Mouse (Mus musculus) hindbrain, embryonic 15.5 days (tissue): Measurements from ENCODE around the gene Amdhd1. TPM values are rescaled to one million over a fixed set of nuclear protein-coding genes. Genes with fewer than 3 reads are reported as not detected.

ENCODE experiments used
- ATAC-seq: fragments of 200-750 bp; cut with Nextera tagmentation; 2 replicates; pipeline ENCODE4 v1.8.0; 2017; ENCODE audit warnings: low read depth, moderate number of reproducible peaks, moderate TSS enrichment; ENCODE audit not compliant: low FRiP score
- H3K27ac ChIP-seq: fragments of 300-500 bp; sonication (generic); replicated peaks from 2 replicates; pipeline ENCODE4 v1.5.1; 2015; ENCODE audit warnings: mild to moderate bottlenecking, inconsistent platforms
- H3K27me3 ChIP-seq: fragments of 300-500 bp; sonication (generic); 2 replicates; pipeline ENCODE4 v1.6.1; 2015; ENCODE audit warnings: control low read depth, inconsistent platforms
- H3K36me3 ChIP-seq: fragments of 300-500 bp; sonication (generic); 2 replicates; pipeline ENCODE4 v1.6.1; 2015; ENCODE audit warnings: control low read depth, inconsistent platforms
- H3K4me1 ChIP-seq: fragments of 300-500 bp; sonication (generic); replicated peaks from 2 replicates; pipeline ENCODE4 v1.6.1; 2015; ENCODE audit warnings: control low read depth, inconsistent platforms
- H3K4me2 ChIP-seq: fragments of 300-500 bp; sonication (generic); 2 replicates; pipeline ENCODE4 v1.6.1; 2015; ENCODE audit warnings: moderate library complexity, mild to moderate bottlenecking, inconsistent platforms
- H3K4me3 ChIP-seq: fragments of 300-500 bp; sonication (generic); 2 replicates; pipeline ENCODE4 v1.5.1; 2015; ENCODE audit warnings: mild to moderate bottlenecking, inconsistent platforms
- H3K9ac ChIP-seq: fragments of 300-500 bp; sonication (generic); 2 replicates; pipeline ENCODE4 v1.6.1; 2015; ENCODE audit warnings: inconsistent platforms
- H3K9me3 ChIP-seq: fragments of 300-500 bp; sonication (generic); 2 replicates; pipeline ENCODE4 v1.6.1; 2016; ENCODE audit warnings: control low read depth, inconsistent platforms
- WGBS: fragments of 180-500 bp; shearing (Covaris S2); methylation state at CpG from one replicate; pipeline ENCODE4 v1.1.7; 2015; 5-methylcytosine and 5-hydroxymethylcytosine counted together
- polyA plus RNA-seq: library from polyadenylated mRNA; unstranded; fragments of >200 nt; fragmentation: Nextera tagmentation; extraction: Ambion mirVana; gene quantifications from 2 replicates; pipeline ENCODE4 v1.2.1, GENCODE M21; 2015

Gene Amdhd1
- polyA plus RNA-seq, result 0.07 and 0.12 TPM in 2 replicates

DNA sequence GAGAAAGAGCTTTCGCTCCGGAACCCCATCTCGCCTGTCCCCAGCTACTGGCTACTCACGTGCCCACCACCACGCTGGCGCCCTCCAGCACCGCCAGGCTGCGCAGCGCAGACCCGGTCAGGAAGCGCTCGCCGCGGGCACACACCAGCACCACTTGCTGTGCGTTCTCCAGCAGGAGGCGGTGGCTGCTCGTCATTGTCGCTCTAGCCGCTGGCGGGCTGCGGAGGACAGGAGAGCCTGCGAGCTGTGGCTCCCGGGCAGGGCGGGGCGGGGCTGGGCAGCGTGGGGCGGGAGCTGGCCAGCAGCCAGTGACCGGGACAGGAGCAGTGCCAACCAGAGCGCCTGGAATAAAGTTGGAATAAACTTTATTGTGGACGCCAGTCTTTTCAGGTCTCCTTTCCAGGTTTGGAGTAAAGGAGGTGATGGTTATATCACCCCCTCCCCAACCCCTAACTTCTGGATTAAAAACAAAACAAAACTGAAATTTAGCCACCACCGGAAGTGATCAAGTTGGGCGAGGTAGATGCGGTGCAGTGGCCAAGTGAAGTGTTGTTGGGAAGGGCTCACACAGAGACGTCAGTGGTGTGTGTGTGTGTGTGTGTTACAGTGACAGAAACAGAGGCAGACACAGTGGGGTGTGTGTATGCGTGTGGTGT lies at the start of gene Amdhd1:
Amdhd1 (minus strand) TSS at position 259 of the 656 bp plus-strand sequence.
- Histone ChIP-seq H3K9ac (peak within 1 kb of the TSS; percentile 45), H3K4me2 (peak within 1 kb of the TSS; percentile 88), H3K27me3 (0 out of 2 replicates have a peak, but pooled peaks cover 5% of the 10 kb centered on the region), H3K4me3 (peak within 1 kb of the TSS; percentile 42), H3K9me3 (no peaks in the 10 kb centered on the region), H3K4me1 (peaks cover 12% of the 10 kb centered on the region), H3K27ac (no peak within 1 kb of the TSS), H3K36me3 (no peaks in the 10 kb centered on the region)
- peak; percentile 89 for ATAC-seq
- 3% methylated on average over 35 of the region's 35 CpGs for WGBS

DNA sequence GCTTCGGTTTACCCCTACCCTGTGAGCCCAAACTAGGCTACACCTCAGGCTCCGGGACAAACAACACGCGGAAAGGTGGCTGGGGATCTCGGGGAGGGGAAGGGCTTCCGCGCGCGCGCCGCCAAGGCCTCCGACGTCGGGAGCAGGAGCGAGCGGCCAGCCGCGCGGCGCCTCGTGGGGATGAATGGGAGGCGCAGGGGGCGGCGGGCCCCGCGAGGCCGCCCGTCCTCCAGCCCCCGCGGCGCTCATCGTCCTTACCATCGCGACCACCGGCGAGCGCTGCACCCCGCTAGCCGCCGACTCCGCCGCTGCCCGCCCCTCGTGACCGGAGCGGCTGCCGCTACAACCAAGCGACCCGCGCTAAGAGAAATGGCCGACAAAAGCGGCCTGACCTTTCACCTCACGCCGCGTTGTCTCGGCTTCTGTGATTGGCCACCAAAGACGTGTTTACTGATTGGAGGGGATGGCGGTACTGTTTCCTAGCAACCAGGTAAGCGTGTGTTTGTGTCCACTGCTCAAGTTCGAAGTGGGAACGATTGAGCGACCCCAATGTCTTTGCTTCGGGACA lies 49.5 kb upstream of the Amdhd1 start, which contains the start of gene Snrpf:
Snrpf (minus strand) TSS at position 426 of the 568 bp plus-strand sequence.
- no peaks in the 10 kb centered on the region for H3K27me3 ChIP-seq
- ATAC-seq, result peak; percentile 89
- under 1% methylated on average over 63 of the region's 63 CpGs for WGBS

DNA sequence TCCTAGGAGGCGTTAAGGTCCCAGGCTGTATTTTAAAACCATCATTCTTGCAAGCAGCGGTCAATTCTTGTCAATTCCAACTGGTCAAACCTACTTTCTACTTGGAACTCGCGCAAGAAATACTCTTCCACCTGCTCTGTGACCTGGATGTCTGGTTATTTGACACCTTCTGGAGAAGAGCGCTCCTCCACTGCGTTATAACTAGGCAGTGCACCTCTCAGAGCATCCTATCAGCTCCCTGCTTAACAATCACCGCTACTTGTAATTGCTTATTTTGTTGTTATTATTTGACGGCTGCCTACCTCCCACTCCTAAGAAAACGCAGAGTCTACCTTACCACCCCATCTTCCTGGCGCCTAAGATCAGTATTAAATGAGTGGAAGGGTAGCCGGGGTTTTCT lies 49.0 kb upstream of the Amdhd1 start:
- ATAC-seq, result peak; percentile 7; the same call in 1 of the 2 replicates

More for the DNA sequence above, 49.5 kb upstream of the Amdhd1 start, which contains the start of gene Snrpf:
- peak within 1 kb of the TSS; percentile 69 for H3K9ac ChIP-seq
- H3K27ac ChIP-seq, result peak within 1 kb of the TSS; percentile 87
- peaks cover 11% of the 10 kb centered on the region for H3K36me3 ChIP-seq
- peaks cover 29% of the 10 kb centered on the region for H3K4me1 ChIP-seq
- peak within 1 kb of the TSS; percentile 81 for H3K4me3 ChIP-seq
- H3K9me3 ChIP-seq, result no peaks in the 10 kb centered on the region
- H3K4me2 ChIP-seq, result peak within 1 kb of the TSS; percentile 86

DNA sequence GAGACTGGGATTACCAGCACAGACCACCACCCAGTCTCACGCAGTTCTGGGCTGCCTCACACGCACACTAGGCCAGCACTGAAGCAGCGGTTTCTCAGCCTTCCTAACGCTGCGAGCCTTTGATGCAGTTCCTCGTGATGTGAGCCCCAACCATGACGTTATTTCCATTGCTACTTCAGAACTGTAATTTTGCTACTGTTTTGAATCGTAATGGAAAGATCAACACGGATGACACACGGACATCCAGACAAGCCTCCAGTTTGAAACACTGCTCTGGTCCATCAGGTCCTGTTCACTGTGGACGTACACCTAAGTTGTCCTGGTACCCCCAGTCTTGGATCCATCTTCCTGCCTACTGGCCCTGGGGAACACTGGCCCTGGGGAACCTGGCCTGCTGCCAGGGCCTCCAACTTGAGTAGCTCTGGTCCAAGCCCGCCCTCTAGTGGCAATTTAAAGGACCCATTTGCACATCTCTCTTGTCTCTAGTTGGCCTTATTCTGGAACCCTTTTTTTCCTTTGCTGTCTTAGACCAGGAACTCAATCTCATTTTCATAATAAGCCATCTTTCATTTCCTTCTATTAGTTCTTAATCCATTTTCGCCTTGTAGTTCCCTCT lies 37.5 kb upstream of the Amdhd1 start:
- Histone ChIP-seq H3K9me3 (no peaks in the 10 kb centered on the region), H3K27ac (no peak overlapping the region), H3K9ac (no peak overlapping the region), H3K27me3 (no peaks in the 10 kb centered on the region), H3K4me3 (no peak overlapping the region), H3K36me3 (peaks cover 2% of the 10 kb centered on the region), H3K4me1 (no peaks in the 10 kb centered on the region), H3K4me2 (no peak overlapping the region)
- WGBS, result 66% methylated on average over 13 of the region's 13 CpGs
- no peak for ATAC-seq

More for the DNA sequence above, 49.0 kb upstream of the Amdhd1 start:
- peaks cover 11% of the 10 kb centered on the region for H3K36me3 ChIP-seq
- peak overlapping the region; percentile 69 for H3K9ac ChIP-seq
- H3K27ac ChIP-seq, result peak overlapping the region; percentile 87
- H3K4me1 ChIP-seq, result peaks cover 29% of the 10 kb centered on the region
- H3K27me3 ChIP-seq, result no peaks in the 10 kb centered on the region
- no peaks in the 10 kb centered on the region for H3K9me3 ChIP-seq
- H3K4me2 ChIP-seq, result peak overlapping the region; percentile 86
- peak overlapping the region; percentile 81 for H3K4me3 ChIP-seq
- WGBS, result 2% methylated on average over 11 of the region's 11 CpGs

DNA sequence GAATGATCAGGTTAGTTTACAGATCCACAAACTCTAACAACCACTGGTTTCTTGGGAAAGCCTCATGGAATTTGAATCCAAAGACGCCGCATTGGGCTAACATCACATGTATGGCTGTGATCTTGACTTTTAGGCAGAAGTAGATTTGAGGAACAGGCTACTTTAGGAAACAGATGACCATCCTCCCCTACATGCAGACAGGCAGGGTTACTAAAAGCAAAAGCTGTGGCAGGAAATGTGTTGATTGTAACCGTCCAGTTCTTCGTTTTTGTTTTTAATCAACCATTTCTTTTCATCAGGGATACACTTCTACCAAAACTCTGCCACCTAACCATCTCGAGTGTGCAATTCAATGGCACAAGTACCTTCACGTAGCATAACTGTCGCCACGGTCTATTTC lies 36.1 kb upstream of the Amdhd1 start:
- Histone ChIP-seq H3K36me3 (no peaks in the 10 kb centered on the region), H3K9me3 (no peaks in the 10 kb centered on the region), H3K27ac (no peak overlapping the region), H3K4me1 (no peaks in the 10 kb centered on the region), H3K4me3 (no peak overlapping the region), H3K27me3 (no peaks in the 10 kb centered on the region), H3K4me2 (no peak overlapping the region), H3K9ac (no peak overlapping the region)
- no peak for ATAC-seq
- 93% methylated on average over 8 of the region's 8 CpGs for WGBS

DNA sequence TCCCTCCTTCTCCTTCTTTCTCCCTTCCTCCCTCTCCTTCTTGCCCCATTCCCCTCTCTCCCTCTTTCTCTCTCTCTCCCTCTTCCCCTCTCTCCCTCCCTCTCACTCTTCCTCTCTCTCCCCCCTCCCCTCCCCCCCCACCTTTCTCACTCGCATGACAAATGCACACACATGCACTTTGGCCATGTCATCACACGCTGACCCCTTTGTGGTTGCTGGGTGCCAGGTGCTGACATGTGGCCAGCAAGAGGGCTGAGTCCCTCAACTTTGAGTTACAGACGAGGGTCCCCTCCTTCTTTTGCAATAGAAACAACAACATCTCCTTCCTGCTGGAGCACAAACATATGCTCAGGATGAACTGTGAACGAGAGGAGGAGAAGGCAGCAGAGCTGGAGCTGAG lies 35.1 kb upstream of the Amdhd1 start:
- Histone ChIP-seq H3K4me1 (no peaks in the 10 kb centered on the region), H3K9ac (no peak overlapping the region), H3K27ac (no peak overlapping the region), H3K36me3 (no peaks in the 10 kb centered on the region), H3K9me3 (no peaks in the 10 kb centered on the region), H3K27me3 (no peaks in the 10 kb centered on the region), H3K4me3 (no peak overlapping the region), H3K4me2 (no peak overlapping the region)
- no peak for ATAC-seq
- WGBS, result 71% methylated on average over 4 of the region's 4 CpGs

DNA sequence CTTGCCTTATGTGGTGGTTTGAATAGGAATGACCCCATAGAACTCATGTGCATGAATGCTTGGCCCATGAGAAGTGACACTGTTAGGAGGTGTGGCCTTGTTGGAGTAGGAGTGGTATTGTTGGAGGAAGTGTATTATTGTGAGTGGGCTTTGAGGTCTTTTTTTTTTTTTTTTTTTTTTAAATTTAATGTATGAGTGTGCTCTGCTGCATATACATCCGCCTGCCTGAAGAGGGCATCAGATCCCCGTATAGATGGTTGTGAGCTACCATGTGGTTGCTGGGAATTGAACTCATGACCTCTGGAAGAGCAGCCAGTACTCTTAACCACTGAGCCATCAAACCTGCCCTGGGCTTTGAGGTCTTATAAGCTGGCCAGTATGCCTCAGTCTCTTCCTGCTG lies 32.4 kb upstream of the Amdhd1 start:
- no peak overlapping the region for H3K4me2 ChIP-seq
- ATAC-seq, result no peak
- no peak overlapping the region for H3K9ac ChIP-seq
- no peaks in the 10 kb centered on the region for H3K4me1 ChIP-seq
- 46% methylated on average over 2 of the region's 2 CpGs for WGBS
- no peaks in the 10 kb centered on the region for H3K9me3 ChIP-seq
- H3K27ac ChIP-seq, result no peak overlapping the region
- no peaks in the 10 kb centered on the region for H3K36me3 ChIP-seq
- no peak overlapping the region for H3K4me3 ChIP-seq
- H3K27me3 ChIP-seq, result no peaks in the 10 kb centered on the region

DNA sequence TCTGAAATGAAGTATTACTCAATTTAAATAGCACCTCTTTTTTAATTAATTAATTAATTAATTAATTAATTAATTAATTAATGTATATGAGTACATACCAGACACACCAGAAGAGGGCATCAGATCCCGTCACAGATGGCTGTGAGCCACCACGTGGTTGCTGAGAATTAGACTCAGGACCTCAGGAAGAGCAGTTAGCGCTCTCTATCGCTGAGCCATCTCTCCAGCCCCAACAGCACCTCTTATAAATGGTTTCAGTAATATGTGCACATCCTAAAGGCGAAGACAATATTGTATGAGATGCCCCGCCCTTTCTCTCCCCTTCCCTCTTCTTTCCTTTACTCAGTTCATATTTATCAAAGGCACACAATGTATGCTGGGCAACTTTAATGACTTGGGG lies 28.8 kb upstream of the Amdhd1 start:
- ATAC-seq, result no peak

DNA sequence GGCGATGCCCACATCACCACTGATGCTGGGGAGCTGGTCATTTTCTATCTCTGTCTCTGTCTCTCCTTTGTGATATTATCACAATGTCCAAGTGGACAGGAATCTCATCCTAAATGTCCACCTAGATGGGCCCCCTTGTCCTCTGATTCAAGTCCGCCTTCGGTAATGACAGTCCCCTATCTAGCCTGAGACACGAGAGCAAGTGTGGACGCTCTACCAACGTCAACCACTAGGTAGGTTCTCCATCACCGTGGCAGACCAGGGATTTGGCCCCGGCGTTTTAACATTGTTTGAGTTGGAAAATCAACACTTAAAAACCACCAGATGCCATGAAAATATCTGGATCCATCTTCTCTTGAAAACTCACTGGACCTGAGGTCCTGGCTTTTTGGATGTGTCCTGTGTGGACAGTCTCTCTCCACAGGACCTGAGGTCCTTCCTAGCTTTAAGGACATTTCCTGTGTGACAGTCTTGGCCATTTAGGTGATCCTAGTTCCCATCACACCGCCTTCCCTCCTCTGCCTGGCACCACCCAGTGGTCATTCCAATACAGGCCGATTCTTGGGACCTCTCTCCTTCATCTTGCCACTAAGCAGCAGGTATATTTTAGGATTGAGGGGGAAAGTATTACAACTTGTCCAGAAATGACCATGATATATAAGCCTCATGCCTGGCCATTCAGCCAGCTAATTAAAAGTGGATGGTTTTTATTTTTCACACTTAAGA lies 28.2 kb upstream of the Amdhd1 start:
- Histone ChIP-seq H3K4me3 (no peak overlapping the region), H3K27ac (no peak overlapping the region), H3K9me3 (no peaks in the 10 kb centered on the region), H3K9ac (no peak overlapping the region), H3K36me3 (no peaks in the 10 kb centered on the region), H3K27me3 (no peaks in the 10 kb centered on the region), H3K4me2 (no peak overlapping the region), H3K4me1 (no peaks in the 10 kb centered on the region)
- ATAC-seq, result no peak
- WGBS, result 89% methylated on average over 11 of the region's 11 CpGs

More for the DNA sequence above, 28.8 kb upstream of the Amdhd1 start:
- no peaks in the 10 kb centered on the region for H3K36me3 ChIP-seq
- no peak overlapping the region for H3K27ac ChIP-seq
- no peaks in the 10 kb centered on the region for H3K9me3 ChIP-seq
- H3K4me1 ChIP-seq, result no peaks in the 10 kb centered on the region
- no peak overlapping the region for H3K4me2 ChIP-seq
- H3K27me3 ChIP-seq, result no peaks in the 10 kb centered on the region
- H3K4me3 ChIP-seq, result no peak overlapping the region
- 89% methylated on average over 6 of the region's 6 CpGs for WGBS
- H3K9ac ChIP-seq, result no peak overlapping the region

DNA sequence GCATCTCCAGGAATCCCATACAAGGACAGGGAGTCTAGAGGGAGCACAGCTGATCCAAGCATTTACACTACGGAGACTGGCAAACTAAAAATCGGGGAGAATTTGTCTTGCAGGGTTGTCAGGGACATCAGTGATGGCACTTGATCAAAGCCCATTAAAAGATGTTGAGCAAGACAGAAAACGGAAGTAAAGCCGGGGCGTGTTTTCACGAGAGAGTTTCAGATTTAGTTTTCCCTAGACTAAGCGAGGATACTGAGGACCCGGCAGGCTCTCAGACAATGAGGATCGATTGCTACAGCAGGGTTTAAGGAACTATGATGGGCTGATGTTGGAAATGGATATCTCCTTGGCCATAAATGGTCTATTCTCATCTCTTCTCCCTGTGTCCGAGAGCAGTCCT lies 27.2 kb upstream of the Amdhd1 start:
- no peak overlapping the region for H3K27ac ChIP-seq
- WGBS, result 86% methylated on average over 10 of the region's 10 CpGs
- ATAC-seq, result no peak
- H3K9me3 ChIP-seq, result no peaks in the 10 kb centered on the region
- no peaks in the 10 kb centered on the region for H3K4me1 ChIP-seq
- H3K4me3 ChIP-seq, result no peak overlapping the region
- H3K9ac ChIP-seq, result no peak overlapping the region
- H3K27me3 ChIP-seq, result no peaks in the 10 kb centered on the region
- no peaks in the 10 kb centered on the region for H3K36me3 ChIP-seq
- no peak overlapping the region for H3K4me2 ChIP-seq

DNA sequence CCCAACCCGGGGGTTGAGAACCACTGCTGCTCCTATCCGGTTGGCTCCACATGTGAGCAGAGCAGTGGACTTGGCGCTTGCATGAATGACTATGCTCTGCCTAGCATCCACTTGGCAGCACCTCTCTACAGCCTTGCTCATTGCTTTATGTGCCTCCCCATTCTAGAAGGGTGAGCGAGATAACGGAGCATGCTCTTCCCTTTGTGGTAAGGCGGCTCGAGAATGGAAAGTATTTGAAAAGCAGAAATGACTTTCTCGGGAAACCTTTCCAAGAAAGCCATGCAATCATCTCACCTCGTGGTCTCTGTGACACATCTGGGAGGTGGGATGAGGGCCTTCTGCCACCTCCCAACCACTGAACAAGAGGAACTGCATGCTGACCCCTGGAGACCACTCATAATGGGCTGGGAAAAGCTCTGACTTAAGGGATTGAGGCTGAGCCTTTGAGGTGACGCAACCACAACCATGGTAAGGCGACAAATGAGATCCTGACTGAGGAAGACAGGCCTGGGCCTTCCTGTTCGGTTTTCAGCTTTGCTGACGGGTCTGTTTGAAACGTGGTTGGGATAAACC lies 24.8 kb upstream of the Amdhd1 start:
- Histone ChIP-seq H3K9ac (no peak overlapping the region), H3K27me3 (no peaks in the 10 kb centered on the region), H3K36me3 (no peaks in the 10 kb centered on the region), H3K27ac (no peak overlapping the region), H3K4me2 (no peak overlapping the region), H3K4me3 (no peak overlapping the region), H3K9me3 (no peaks in the 10 kb centered on the region), H3K4me1 (no peaks in the 10 kb centered on the region)
- 92% methylated on average over 14 of the region's 14 CpGs for WGBS
- ATAC-seq, result no peak
